Mouse (Mus musculus) E14TG2a.4 (cell line): ENCODE data around the gene 2610528J11Rik.

ENCODE experiments used
- CTCF ChIP-seq: conservative IDR thresholded peaks from 2 replicates; pipeline ENCODE4 v1.5.1; 2014; ENCODE audit warnings: low read length
- NANOG ChIP-seq: IDR thresholded peaks from 2 replicates; pipeline ENCODE4 v1.6.1; 2014; ENCODE audit warnings: borderline replicate concordance, low read length, mixed read lengths

DNA sequence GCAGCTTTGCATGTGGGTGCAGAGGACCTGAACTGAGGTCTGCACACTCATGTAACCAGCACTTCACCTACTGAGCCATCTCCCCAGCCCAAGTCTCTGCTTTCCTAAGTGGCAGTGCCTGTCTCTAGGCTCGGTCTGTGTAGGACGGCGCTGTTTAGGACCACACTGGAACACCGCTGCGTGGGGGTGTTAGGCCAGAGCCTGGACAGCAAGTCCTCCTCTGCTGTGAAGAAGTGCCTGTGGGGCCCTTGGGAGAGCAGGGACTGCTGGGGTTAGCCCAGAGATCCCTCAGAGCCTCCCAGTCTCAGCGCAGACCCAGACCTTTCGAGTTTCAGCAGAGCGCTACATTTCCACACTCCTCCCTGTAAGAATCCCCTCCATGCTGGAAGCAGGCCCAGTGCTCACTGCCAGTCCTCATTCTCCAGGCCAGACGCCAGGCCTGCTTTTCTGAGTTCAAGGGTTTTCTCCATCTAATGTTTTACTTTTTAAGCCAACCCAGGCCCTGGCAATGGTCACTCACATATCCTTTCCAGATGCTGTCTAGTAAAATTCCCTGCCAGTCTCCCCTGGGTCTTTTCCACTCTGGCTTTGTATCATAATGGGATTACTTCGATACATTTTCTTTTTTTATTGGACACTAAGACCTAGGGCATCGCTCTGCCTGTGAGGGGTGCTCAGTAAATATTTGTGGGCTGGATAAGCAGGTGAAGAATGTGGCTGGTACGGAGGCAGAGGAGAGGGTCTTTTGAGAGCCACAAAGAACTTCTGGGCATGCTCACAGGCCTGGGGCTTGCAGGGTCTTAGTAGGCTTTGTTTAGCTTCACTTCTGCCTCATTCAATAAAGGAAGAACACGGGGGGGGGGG is 37.5 kb downstream of the 2610528J11Rik start:
- TF ChIP-seq CTCF (no peak), NANOG (no peak)
